Mouse (Mus musculus) liver, adult 2 months (tissue): ENCODE data around the gene Dmwd.

Experiments
- CTCF ChIP-seq: fragments of 200-500 bp; IDR thresholded peaks from 2 replicates; pipeline ENCODE4 v1.5.1; 2011; ENCODE audit warnings: low read depth, low read length, control low read depth
- POLR2A ChIP-seq: fragments of 200-500 bp; IDR thresholded peaks from 2 replicates; pipeline ENCODE4 v1.6.1; 2011; ENCODE audit warnings: low read length, control low read depth; ENCODE audit not compliant: insufficient read depth; ENCODE audit errors: extremely low read depth

DNA sequence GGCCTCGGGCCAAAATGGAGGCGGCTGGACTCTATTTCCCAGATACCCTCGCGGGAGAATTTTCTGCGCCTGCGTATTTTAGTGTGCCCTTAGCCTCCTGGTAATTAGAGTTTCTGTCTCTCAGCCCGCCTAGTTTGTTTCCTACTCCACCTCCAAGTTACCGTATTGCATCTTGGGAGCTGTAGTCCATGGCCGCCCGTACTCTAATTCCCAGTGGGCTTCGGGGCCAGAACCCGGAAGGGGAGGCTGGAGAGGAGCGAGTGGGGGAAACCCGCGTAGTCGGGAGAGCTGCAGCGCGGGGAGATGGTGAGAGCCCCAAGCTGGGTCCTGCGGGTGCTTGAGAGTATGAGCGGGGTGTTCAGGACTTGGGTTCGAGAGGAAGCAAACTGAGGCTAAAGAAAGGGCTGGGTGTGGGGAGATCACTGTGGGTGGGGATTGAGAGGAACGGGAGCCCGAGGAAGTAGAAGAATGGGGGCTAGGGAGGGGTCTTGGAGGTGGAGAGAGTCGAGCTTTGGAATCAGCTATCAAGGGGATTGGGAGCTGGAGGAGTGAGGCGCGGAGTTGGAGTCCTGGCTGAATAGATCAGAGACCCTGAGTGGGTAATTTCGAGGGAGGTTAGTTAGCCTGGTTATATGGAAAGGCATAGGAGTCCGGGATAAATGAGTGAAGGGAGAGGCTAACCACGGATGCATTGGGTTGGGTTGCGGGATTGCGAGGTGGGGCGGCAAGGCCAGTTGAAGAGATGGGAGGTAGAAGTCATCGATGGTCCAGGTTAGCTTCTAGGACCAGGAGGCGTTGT, 43.8 kb downstream of the Dmwd start, which contains the start of gene Fbxo46:
- TF ChIP-seq POLR2A: peak; percentile 77
- no peak for TF ChIP-seq CTCF
